Mouse (Mus musculus): ENCODE measurements around the gene Snx21.

Snx21 gene

DNA sequence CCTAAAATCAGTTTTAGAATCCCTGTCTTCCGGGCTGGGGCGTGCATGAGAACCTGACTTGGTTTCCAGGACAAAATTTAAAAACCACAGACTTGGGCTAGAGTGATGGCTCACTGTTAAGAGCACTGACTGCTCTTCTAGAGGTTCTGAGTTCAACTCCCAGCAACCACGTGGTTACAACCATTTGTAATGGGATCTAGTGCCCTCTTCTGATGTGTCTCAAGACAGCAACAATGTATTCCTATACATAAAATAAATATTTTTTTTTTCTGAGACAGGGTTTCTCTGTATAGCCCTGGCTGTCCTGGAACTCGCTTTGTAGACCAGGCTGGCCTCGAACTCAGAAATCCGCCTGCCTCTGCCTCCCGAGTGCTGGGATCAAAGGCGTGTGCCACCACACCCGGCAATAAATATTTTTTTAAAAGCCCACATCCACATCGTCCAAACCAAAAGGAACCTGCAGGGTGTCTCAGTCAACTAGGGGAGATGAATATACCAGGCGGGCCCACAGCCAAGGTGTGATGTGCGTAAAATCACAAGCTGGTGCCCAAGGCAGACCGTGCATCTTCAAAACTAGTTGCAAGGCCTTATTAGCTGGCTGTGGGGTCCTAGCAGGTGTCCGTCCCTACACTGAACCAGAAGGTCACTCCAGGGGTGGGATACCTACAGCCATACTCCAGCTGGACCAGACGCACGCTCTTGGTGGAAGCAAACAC, 46.6 kb downstream of the Snx21 start:
- DNase-seq, result no peak

DNA sequence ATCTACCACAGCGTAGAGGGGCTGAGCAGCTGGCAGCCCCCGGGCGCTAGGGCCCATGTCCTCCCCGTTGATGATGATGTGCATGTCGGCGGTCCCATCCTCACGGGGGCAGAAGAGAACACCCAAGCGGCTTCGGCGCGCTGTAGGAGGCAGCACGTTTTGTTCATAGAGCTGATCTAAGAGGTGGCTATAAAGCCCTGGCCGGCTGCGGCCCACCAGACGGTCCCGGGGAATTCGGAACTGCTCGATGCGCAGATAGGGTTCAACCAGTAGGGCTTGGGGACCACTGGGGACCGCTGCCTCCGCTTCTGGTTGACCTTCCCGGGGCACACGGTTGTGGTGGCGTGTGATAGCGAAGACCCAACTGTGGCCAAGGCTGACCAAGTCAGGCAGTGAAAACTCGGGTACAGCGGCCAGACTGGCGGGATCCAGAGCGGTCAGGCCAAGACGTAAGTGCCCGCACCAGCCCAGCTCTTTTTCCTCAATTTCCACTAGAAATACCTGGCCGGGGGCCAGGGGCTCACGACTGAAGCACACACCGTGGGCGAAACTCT, 47.2 kb downstream of the Snx21 start, which contains the start of gene Ctsa:
Gene Ctsa (plus strand): TSS at position 126 of the 554 bp plus-strand sequence.
- peak; percentile 81 for DNase-seq

DNA sequence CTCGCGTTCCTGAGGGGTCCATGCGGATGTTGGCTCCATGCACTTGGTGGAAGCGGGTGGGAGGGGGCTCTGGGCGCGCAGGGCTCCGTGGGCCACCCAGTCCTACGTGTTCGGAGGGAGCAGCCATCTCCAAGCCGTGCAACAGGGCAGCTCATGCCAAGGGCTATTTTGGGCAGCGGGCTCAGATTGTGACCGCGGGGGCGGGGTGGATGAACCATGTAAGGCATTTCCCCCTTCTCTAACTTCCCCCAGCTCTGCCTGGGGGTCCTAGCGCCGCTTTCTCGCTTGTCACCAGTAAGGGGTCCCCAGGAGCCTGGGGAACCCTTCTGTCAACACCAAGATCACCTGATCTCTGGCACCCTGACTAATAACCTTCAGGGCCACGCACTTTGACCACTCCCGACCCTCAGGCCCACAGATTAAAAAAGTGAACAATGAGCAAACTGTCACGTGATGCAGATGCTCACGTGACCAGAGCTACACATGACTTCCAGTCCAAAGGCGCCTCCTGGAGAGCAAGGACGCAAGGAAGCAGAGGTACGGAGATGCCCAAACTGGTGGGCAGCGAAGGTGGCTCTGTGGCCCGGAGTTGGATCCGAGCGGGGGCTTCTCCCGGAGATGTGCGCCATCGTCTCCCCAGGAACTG, 47.8 kb downstream of the Snx21 start, which contains the start of gene Neurl2:
Gene Neurl2 (minus strand): TSS at position 143 of the 646 bp plus-strand sequence.
- peak; percentile 92 for DNase-seq

DNA sequence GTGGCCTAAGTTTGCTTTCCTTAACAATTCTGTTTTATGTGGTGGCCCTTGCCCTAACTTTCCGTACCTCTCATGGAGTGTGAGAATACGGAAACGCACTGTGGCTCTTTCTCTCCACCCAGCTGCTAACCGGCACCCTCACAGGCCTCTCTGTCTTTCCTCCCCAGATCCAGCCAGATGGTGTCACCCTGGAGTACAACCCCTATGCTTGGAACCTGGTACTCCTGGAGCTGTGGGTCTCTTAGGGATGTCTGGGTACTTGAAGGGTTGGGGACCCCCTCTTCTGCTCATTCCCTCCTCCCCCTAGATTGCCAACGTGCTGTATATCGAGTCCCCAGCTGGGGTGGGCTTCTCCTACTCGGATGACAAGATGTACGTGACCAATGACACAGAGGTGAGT, 48.9 kb downstream of the Snx21 start:
- peak; percentile 52 for DNase-seq

DNA sequence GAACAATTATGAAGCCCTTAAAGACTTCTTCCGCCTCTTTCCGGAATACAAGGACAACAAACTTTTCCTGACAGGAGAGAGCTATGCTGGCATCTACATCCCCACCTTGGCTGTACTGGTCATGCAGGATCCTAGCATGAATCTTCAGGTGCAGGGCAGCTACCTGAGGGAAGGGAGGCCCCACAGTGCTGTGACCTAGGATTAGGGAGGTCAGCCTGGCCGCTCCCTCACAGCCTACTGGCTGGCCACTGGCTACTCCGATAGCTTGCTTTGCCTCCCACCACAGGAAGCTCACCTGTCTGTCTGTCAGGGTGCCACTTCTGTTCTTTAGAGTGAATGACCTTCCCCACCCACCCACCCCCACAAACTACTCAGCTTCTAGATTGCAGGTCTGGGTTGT, 49.5 kb downstream of the Snx21 start:
- DNase-seq, result no peak

Data from cerebellum, adult 9-11 months (tissue).